Mouse (Mus musculus): Measurements from ENCODE around the gene Slc35a5. TPM values are rescaled to one million over a fixed set of nuclear protein-coding genes. Genes with fewer than 3 reads are reported as not detected.
A peak's percentile ranks its signal among the peaks of the same experiment; 100 is the strongest.

Gene Slc35a5
- 38.3 and 39.6 TPM in 2 replicates for polyA plus RNA-seq (2015; fragmentation: Nextera tagmentation; extraction: Ambion mirVana)

- peak within 1 kb of the TSS; percentile 87 for H3K9ac ChIP-seq (ENCODE audit: low read depth, low read length)
- peak within 1 kb of the TSS; percentile 92 for H3K27ac ChIP-seq (ENCODE audit: low read depth, low read length)
- peak within 1 kb of the TSS; percentile 78 for H3K4me3 ChIP-seq (ENCODE audit: low read length)
- ATAC-seq, result peak; percentile 98
- no peaks in the 10 kb centered on the region for H3K9me3 ChIP-seq (ENCODE audit: control insufficient read depth, low read length)
- no peaks in the 10 kb centered on the region for H3K27me3 ChIP-seq (replicated peaks; ENCODE audit: control insufficient read depth, insufficient read depth, low read length)
- peak within 1 kb of the TSS; percentile 83 for H3K4me2 ChIP-seq (ENCODE audit: low read length)
- peaks cover 18% of the 10 kb centered on the region for H3K4me1 ChIP-seq (ENCODE audit: control insufficient read depth, insufficient read depth, low read depth, low read length)
- no peaks in the 10 kb centered on the region; the same call in 1 of the 2 replicates for H3K36me3 ChIP-seq (ENCODE audit: control insufficient read depth, insufficient read depth, low read length)
- under 1% methylated on average over 47 of the region's 64 CpGs for WGBS
Measured at GRCm38 (mm10) chr16:45158522-45159388, at the start of gene Slc35a5, which contains the start of gene Atg3. Slc35a5 (minus strand) TSS chr16:45158706. Atg3 (plus strand) TSS chr16:45158785.

GRCm38 (mm10) chr16:45204859-45205670 lies 46.6 kb upstream of the Slc35a5 start:
- 61% methylated on average over 12 of the region's 12 CpGs for WGBS
- Histone ChIP-seq H3K4me1 (ENCODE audit: control insufficient read depth, insufficient read depth, low read depth, low read length) (no peaks in the 10 kb centered on the region), H3K9me3 (ENCODE audit: control insufficient read depth, low read length) (no peaks in the 10 kb centered on the region), H3K4me3 (ENCODE audit: low read length) (no peak overlapping the region), H3K27me3 (replicated peaks; ENCODE audit: control insufficient read depth, insufficient read depth, low read length) (no peaks in the 10 kb centered on the region), H3K27ac (ENCODE audit: low read depth, low read length) (no peak overlapping the region), H3K36me3 (ENCODE audit: control insufficient read depth, insufficient read depth, low read length) (no peaks in the 10 kb centered on the region), H3K4me2 (ENCODE audit: low read length) (no peak overlapping the region), H3K9ac (ENCODE audit: low read depth, low read length) (no peak overlapping the region)
- no peak for ATAC-seq

- H3K4me1 ChIP-seq (ENCODE audit: control insufficient read depth, insufficient read depth, low read depth, low read length), result no peaks in the 10 kb centered on the region
- H3K4me2 ChIP-seq (ENCODE audit: low read length), result no peak overlapping the region
- no peak for ATAC-seq
- H3K9ac ChIP-seq (ENCODE audit: low read depth, low read length), result no peak overlapping the region
- H3K27ac ChIP-seq (ENCODE audit: low read depth, low read length), result no peak overlapping the region
- no peak overlapping the region for H3K4me3 ChIP-seq (ENCODE audit: low read length)
- H3K9me3 ChIP-seq (ENCODE audit: control insufficient read depth, low read length), result no peaks in the 10 kb centered on the region
- 90% methylated on average over 4 of the region's 4 CpGs for WGBS
- H3K27me3 ChIP-seq (replicated peaks; ENCODE audit: control insufficient read depth, insufficient read depth, low read length), result no peaks in the 10 kb centered on the region
- no peaks in the 10 kb centered on the region for H3K36me3 ChIP-seq (ENCODE audit: control insufficient read depth, insufficient read depth, low read length)
Measured at GRCm38 (mm10) chr16:45204438-45204837, 45.9 kb upstream of the Slc35a5 start.

DNA sequence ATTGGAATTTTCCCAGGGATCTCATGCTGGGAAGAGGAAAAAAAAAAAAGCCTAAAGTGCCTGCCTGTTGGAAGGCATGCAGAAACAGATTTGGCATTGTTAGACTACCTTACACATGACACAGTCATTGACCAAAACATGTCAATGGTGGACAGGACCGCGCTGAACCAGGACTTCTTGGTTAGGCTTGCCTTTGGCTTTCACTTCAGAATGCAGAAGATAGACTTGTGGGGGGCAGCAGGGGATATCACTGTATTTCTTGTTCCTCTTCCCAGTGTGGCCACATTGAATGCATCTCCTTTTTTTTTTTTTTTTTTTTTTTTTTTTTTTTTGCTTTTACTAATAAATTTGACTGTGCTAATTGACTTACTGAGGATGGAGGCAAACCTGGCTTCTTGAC lies 42.9 kb upstream of the Slc35a5 start:
- no peak for ATAC-seq
- Histone ChIP-seq H3K9me3 (ENCODE audit: control insufficient read depth, low read length) (no peaks in the 10 kb centered on the region), H3K27ac (ENCODE audit: low read depth, low read length) (no peak overlapping the region), H3K27me3 (replicated peaks; ENCODE audit: control insufficient read depth, insufficient read depth, low read length) (no peaks in the 10 kb centered on the region), H3K36me3 (ENCODE audit: control insufficient read depth, insufficient read depth, low read length) (no peaks in the 10 kb centered on the region), H3K4me3 (ENCODE audit: low read length) (no peak overlapping the region), H3K4me2 (ENCODE audit: low read length) (no peak overlapping the region), H3K4me1 (ENCODE audit: control insufficient read depth, insufficient read depth, low read depth, low read length) (no peaks in the 10 kb centered on the region), H3K9ac (ENCODE audit: low read depth, low read length) (no peak overlapping the region)
- WGBS, result 91% methylated on average over 2 of the region's 2 CpGs

GRCm38 (mm10) chr16:45196816-45197215 lies 38.3 kb upstream of the Slc35a5 start:
- no peaks in the 10 kb centered on the region for H3K36me3 ChIP-seq (ENCODE audit: control insufficient read depth, insufficient read depth, low read length)
- H3K9ac ChIP-seq (ENCODE audit: low read depth, low read length), result no peak overlapping the region
- no peak overlapping the region for H3K4me3 ChIP-seq (ENCODE audit: low read length)
- no peaks in the 10 kb centered on the region for H3K9me3 ChIP-seq (ENCODE audit: control insufficient read depth, low read length)
- no peaks in the 10 kb centered on the region for H3K4me1 ChIP-seq (ENCODE audit: control insufficient read depth, insufficient read depth, low read depth, low read length)
- 29% methylated on average over 6 of the region's 6 CpGs for WGBS
- ATAC-seq, result peak; percentile 95
- H3K27me3 ChIP-seq (replicated peaks; ENCODE audit: control insufficient read depth, insufficient read depth, low read length), result no peaks in the 10 kb centered on the region
- H3K27ac ChIP-seq (ENCODE audit: low read depth, low read length), result no peak overlapping the region
- H3K4me2 ChIP-seq (ENCODE audit: low read length), result no peak overlapping the region

DNA sequence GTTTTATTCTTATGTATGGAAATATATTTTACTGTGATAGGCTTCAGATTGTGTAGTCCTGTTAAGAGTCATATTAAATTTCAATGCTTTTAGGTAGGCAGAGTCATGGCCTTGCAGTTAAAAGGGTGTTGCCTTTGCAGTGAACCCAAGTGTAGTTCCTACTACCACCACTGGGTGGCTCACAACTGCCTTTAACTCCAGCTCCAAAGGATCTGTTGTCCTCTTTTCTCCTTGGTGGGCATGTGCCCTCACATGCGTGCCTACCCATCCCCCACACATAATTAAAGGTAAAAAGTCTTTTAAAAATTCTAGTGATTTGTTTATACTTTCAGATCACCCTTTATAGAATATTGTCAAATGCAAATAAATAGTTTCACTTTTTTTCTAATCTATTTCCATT lies 34.1 kb upstream of the Slc35a5 start:
- Histone ChIP-seq H3K4me1 (ENCODE audit: control insufficient read depth, insufficient read depth, low read depth, low read length) (no peaks in the 10 kb centered on the region), H3K27ac (ENCODE audit: low read depth, low read length) (no peak overlapping the region), H3K4me3 (ENCODE audit: low read length) (no peak overlapping the region), H3K27me3 (replicated peaks; ENCODE audit: control insufficient read depth, insufficient read depth, low read length) (no peaks in the 10 kb centered on the region), H3K9ac (ENCODE audit: low read depth, low read length) (no peak overlapping the region), H3K9me3 (ENCODE audit: control insufficient read depth, low read length) (no peaks in the 10 kb centered on the region), H3K4me2 (ENCODE audit: low read length) (no peak overlapping the region), H3K36me3 (ENCODE audit: control insufficient read depth, insufficient read depth, low read length) (no peaks in the 10 kb centered on the region)
- 0% methylated on average over 1 of the region's 1 CpGs for WGBS
- ATAC-seq, result peak; percentile 80

DNA sequence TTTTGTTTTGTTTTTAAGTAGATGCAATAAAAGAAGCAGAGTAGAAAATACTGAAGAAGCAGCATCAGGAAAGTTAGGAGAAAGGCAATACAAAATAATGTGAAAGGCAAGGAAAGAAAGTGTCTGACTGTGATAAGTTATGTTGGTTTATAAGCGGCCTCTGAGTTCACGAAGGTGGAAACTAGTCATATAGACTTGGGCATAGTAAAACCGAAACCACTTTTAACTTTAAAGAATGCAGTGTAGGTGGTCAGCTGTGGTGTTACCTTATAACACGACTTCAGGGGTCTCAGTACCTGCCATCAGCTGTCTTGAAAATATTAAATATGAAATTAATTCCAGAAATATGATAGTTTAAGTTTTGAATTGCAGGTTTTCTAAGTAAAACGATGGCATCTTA lies 23.3 kb upstream of the Slc35a5 start:
- H3K36me3 ChIP-seq (ENCODE audit: control insufficient read depth, insufficient read depth, low read length), result peaks cover 10% of the 10 kb centered on the region
- ATAC-seq, result no peak
- no peaks in the 10 kb centered on the region for H3K9me3 ChIP-seq (ENCODE audit: control insufficient read depth, low read length)
- no peaks in the 10 kb centered on the region for H3K27me3 ChIP-seq (replicated peaks; ENCODE audit: control insufficient read depth, insufficient read depth, low read length)
- no peak overlapping the region for H3K9ac ChIP-seq (ENCODE audit: low read depth, low read length)
- WGBS, result 94% methylated on average over 5 of the region's 5 CpGs
- no peak overlapping the region for H3K4me2 ChIP-seq (ENCODE audit: low read length)
- H3K4me1 ChIP-seq (ENCODE audit: control insufficient read depth, insufficient read depth, low read depth, low read length), result no peaks in the 10 kb centered on the region
- no peak overlapping the region for H3K4me3 ChIP-seq (ENCODE audit: low read length)
- H3K27ac ChIP-seq (ENCODE audit: low read depth, low read length), result no peak overlapping the region

DNA sequence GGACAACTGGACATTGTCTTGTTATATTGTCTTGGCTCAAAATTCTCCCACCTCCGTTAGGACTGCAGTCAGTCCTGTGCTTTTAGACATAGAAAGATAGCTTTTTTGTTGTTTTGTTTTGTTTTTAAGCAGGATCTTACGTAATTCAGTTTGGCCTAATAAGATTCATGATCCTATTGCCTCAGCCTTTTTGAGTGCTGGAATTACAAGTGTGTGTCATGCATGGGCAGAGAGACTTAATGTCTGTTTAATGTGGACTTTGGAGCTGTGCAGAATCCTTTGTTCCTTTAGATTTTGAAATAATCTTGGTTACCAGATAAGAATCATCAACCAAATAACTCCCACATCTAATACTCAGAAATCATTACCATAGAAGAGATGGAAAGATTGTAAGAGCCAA lies 20.0 kb upstream of the Slc35a5 start:
- H3K27me3 ChIP-seq (replicated peaks; ENCODE audit: control insufficient read depth, insufficient read depth, low read length), result no peaks in the 10 kb centered on the region
- no peak overlapping the region for H3K4me3 ChIP-seq (ENCODE audit: low read length)
- no peak overlapping the region for H3K9ac ChIP-seq (ENCODE audit: low read depth, low read length)
- no peak for ATAC-seq
- H3K4me1 ChIP-seq (ENCODE audit: control insufficient read depth, insufficient read depth, low read depth, low read length), result no peaks in the 10 kb centered on the region
- 92% methylated on average over 2 of the region's 2 CpGs for WGBS
- peaks cover 5% of the 10 kb centered on the region for H3K36me3 ChIP-seq (ENCODE audit: control insufficient read depth, insufficient read depth, low read length)
- H3K9me3 ChIP-seq (ENCODE audit: control insufficient read depth, low read length), result no peaks in the 10 kb centered on the region
- no peak overlapping the region for H3K4me2 ChIP-seq (ENCODE audit: low read length)
- H3K27ac ChIP-seq (ENCODE audit: low read depth, low read length), result no peak overlapping the region

GRCm38 (mm10) chr16:45159389-45159716 lies 847 bp upstream of the Slc35a5 start:
- Histone ChIP-seq H3K36me3 (ENCODE audit: control insufficient read depth, insufficient read depth, low read length) (no peaks in the 10 kb centered on the region; the same call in 1 of the 2 replicates), H3K4me1 (ENCODE audit: control insufficient read depth, insufficient read depth, low read depth, low read length) (peaks cover 18% of the 10 kb centered on the region), H3K4me2 (ENCODE audit: low read length) (peak overlapping the region; percentile 81), H3K27ac (ENCODE audit: low read depth, low read length) (peak overlapping the region; percentile 88), H3K27me3 (replicated peaks; ENCODE audit: control insufficient read depth, insufficient read depth, low read length) (no peaks in the 10 kb centered on the region), H3K9me3 (ENCODE audit: control insufficient read depth, low read length) (no peaks in the 10 kb centered on the region), H3K4me3 (ENCODE audit: low read length) (peak overlapping the region; percentile 78), H3K9ac (ENCODE audit: low read depth, low read length) (peak overlapping the region; percentile 87)
- 6% methylated on average over 11 of the region's 11 CpGs for WGBS
- no peak for ATAC-seq
